Mouse (Mus musculus): ENCODE results near the gene Hikeshi.

DNA sequence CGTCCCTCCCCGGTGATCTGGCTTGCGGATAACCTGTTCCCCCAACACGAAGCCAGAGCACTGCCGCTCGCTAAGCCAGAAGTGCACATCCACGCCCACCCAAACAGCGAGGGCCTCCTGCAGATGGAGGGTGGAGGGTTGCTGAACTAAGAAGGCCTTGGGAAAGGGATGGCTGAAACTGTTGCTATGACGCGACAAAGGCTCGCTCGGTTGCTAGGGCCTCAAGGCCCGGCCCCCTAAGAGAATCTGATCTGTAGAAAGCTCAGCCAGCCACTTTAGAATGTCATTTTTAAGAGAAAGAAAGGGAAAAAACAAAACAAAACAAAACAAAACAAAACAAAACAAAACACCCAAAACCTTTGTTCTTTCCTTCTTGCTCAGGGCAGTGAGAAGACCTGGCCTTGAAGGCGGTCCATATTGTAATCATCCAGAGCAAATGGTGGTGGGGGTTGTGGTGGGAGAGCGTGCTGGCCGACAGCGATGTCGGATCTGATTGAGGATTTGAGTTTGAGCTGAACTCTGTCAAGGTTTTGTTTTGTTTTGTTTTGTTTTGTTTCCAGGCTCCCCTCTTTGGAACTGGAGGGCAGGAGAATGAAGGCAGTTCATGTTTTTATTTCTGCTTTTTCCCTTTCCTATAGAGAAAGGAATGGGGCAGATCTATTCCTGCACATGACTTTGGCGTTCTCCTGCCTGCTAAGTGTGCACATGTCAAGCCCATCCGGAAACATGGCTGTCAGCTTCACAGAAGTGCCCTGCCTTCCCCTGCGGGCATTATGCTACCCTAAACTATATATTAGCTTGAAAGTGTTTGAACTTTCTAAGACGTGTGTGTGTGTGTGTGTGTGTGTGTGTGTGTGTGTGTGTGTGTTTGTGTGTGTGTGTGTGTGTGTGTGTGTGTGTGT, 37.3 kb downstream of the Hikeshi start, which contains the start of gene Ccdc81:
- no peak for TF ChIP-seq CTCF (IDR thresholded peaks at IDR 0.05; ENCODE audit: control insufficient read depth, insufficient read depth, insufficient replicate concordance, low read depth, low read length)
- TF ChIP-seq POLR2A (IDR thresholded peaks at IDR 0.05; ENCODE audit: control insufficient read depth, low read depth, low read length), result peak; percentile 26; the same call in 1 of the 2 replicates
